Mouse (Mus musculus): ENCODE measurements around the gene Rsl24d1. TPM values are rescaled to one million over a fixed set of nuclear protein-coding genes. Genes with fewer than 3 reads are reported as not detected.

Gene Rsl24d1
- total RNA-seq (2023; ENCODE audit: inconsistent age), result 61.3 to 70.0 TPM (median 63.9 TPM) in 4 replicates

DNA sequence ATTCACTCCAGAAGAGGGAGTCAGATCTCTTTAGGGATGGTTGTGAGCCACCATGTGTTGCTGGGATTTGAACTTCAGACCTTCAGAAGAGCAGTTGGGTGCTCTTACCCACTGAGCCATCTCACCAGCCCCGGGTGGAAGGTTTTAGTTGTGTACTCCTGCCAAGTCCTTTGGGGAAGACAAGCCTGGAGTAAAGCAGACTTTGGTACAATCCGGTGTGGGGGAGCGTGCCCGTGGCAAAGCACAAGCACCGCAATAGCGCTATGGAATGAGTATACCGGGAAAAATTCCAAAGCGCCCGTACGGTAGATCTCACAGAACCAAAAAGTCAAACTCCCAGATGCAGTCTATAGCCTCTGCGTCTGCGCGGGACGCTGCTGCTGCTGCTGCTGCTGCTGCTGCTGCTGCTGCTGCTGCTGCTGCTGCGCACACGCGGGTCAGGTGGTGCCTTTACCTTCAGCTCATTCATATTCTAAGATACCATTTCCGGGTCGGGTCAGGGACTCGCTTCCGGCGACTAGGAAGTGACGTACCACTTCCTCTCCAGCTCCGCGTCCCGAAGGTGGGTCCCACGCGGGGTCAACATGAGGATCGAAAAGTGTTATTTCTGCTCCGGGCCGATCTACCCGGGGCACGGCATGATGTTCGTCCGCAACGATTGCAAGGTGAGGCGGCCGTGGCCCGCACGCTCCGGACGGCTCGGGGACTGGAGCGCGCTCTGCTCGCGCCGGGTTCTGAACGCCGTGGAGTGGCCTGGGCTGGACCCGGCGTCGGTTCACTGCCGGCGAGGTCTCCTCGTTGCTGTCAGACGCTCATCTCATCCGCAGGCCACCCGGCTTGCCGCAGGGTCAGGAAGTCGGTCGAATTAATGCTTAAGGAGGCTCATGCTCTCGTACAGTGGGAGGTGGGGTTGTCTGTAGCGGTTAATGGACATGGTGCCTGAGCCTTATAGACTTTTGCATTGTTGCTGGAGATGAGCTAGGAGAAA is at the start of gene Rsl24d1:
Rsl24d1 (plus strand) TSS at position 508 of the 988 bp plus-strand sequence.

DNA sequence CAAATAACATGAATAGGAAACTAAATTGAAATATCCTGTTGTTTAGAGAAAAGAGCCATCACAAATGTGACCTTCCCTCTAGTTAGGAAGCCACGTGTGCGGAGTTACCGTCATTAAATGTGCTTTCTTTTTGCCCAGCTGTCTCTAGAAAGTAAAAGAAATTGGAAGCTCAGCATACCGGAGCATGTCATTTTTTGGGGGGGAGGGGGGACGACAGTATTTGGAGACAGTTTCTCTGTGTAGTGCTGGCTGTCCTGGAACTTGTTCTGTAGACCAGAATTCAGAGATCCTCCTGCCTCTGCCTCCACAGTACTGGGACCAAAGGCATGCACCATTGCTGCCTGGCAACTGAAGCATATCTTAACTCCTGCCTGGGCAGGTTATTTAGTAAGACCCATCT is 11.7 kb upstream of the Rsl24d1 start, which contains the start of gene Khdc3:
Khdc3 (plus strand) TSS at position 301 of the 400 bp plus-strand sequence.

GRCm38 (mm10) chr9:73102181-73102580 is 11.0 kb upstream of the Rsl24d1 start, which contains the start of gene Gm20509:
Gene Gm20509, plus strand, starts transcription at chr9:73102470.

Other genes with a start within 250 kb of the Rsl24d1 start
- gene Pygo1, start 187.8 kb upstream of the Rsl24d1 start, total RNA-seq (2023; ENCODE audit: inconsistent age), result not detected in 4 replicates
- 0.33 to 0.51 TPM (median 0.42 TPM) in 4 replicates for gene Dyx1c1, start 154.6 kb upstream of the Rsl24d1 start, total RNA-seq (2023; ENCODE audit: inconsistent age)
- gene Gm44503, start 154.6 kb upstream of the Rsl24d1 start, total RNA-seq (2023; ENCODE audit: inconsistent age), result 0.19 TPM in 1 of 4 replicates, not detected in the others
- 1.8 to 3.6 TPM (median 3.0 TPM) in 4 replicates for gene Ccpg1os, start 128.0 kb upstream of the Rsl24d1 start, total RNA-seq (2023; ENCODE audit: inconsistent age)
- gene Ccpg1, start 128.0 kb upstream of the Rsl24d1 start, total RNA-seq (2023; ENCODE audit: inconsistent age), result 42.2 to 47.4 TPM (median 44.3 TPM) in 4 replicates
- 12.2 to 13.1 TPM (median 12.8 TPM) in 4 replicates for gene Pigb, start 73.0 kb upstream of the Rsl24d1 start, total RNA-seq (2023; ENCODE audit: inconsistent age)
- 13.4 to 16.0 TPM (median 14.3 TPM) in 4 replicates for gene Rab27a, start 68.6 kb upstream of the Rsl24d1 start, total RNA-seq (2023; ENCODE audit: inconsistent age)
- 0.39 to 1.6 TPM (median 0.78 TPM) in 4 replicates for gene Khdc3, start 11.6 kb upstream of the Rsl24d1 start, total RNA-seq (2023; ENCODE audit: inconsistent age)
- not detected in 4 replicates for gene Gm20509, start 11.0 kb upstream of the Rsl24d1 start, total RNA-seq (2023; ENCODE audit: inconsistent age)

Data from B cell, adult (primary cell).